Mouse (Mus musculus): ENCODE results near the gene Epb41l3. TPM values are rescaled to one million over a fixed set of nuclear protein-coding genes. Genes with fewer than 3 reads are reported as not detected.

The Epb41l3 gene
- polyA plus RNA-seq, 2 experiments: 3.1 to 5.6 TPM

DNA sequence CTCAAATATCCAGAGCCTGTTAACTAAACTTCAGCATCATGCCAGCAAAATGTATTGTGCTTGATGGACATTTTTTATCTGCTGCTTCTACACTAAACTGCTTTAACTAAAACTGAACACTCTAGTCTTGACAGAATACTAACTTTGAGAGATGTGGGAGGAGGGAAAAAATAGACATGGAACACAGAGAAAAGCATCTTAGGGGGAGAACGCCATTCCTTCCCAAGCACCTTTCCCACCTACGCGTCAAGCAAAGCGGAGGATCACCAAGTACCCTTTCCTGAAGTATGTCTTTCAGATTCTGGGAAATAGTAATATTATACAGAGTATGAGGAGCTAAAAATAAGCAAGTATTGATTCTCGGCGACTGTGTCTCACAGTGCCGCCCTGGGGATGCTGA is 15.7 kb upstream of the Epb41l3 start:
- TF ChIP-seq EP300 (IDR thresholded peaks at IDR 0.05; ENCODE audit: low read depth): no peak
- no peak for TF ChIP-seq CTCF (IDR thresholded peaks at IDR 0.05; ENCODE audit: low read depth)
- no peak overlapping the region for H3K4me2 ChIP-seq (ENCODE audit: low read depth)
- ATAC-seq (ENCODE audit: insufficient read depth): no peak
- H3K4me1 ChIP-seq (replicated peaks; ENCODE audit: control insufficient read depth in 2 of 2, insufficient read depth in 2 of 2, low read length in 1 of 2): no peaks in the 10 kb centered on the region
- no peaks in the 10 kb centered on the region for H3K27me3 ChIP-seq (ENCODE audit: control insufficient read depth, insufficient read depth, low read length)
- no peak overlapping the region for H3K4me3 ChIP-seq (ENCODE audit: insufficient read depth in 1 of 2, low read depth in 2 of 2, low read length in 2 of 2)
- no peak overlapping the region for H3K27ac ChIP-seq
- no peaks in the 10 kb centered on the region for H3K9me3 ChIP-seq (ENCODE audit: control insufficient read depth, low read length)
- 75% methylated on average over 7 of the region's 7 CpGs for WGBS (ENCODE audit: insufficient replicate concordance)
- H3K36me3 ChIP-seq (replicated peaks; ENCODE audit: control insufficient read depth, insufficient read depth, low read depth): no peaks in the 10 kb centered on the region
- no peak for DNase-seq (ENCODE audit: low read depth in 3 of 3, low spot score in 3 of 3)
- H3K9ac ChIP-seq (replicated peaks): no peak overlapping the region

GRCm38 (mm10) chr17:69060388-69060787 is 15.1 kb upstream of the Epb41l3 start:
- H3K4me2 ChIP-seq (ENCODE audit: low read depth): no peak overlapping the region
- ATAC-seq (ENCODE audit: insufficient read depth) (no peak), DNase-seq (ENCODE audit: low read depth in 3 of 3, low spot score in 3 of 3) (no peak)
- no peaks in the 10 kb centered on the region for H3K9me3 ChIP-seq (ENCODE audit: control insufficient read depth, low read length)
- no peak overlapping the region for H3K9ac ChIP-seq (replicated peaks)
- TF ChIP-seq CTCF (IDR thresholded peaks at IDR 0.05; ENCODE audit: low read depth): no peak
- TF ChIP-seq EP300 (IDR thresholded peaks at IDR 0.05; ENCODE audit: low read depth): no peak
- H3K27me3 ChIP-seq (ENCODE audit: control insufficient read depth, insufficient read depth, low read length): no peaks in the 10 kb centered on the region
- H3K4me3 ChIP-seq (ENCODE audit: insufficient read depth in 1 of 2, low read depth in 2 of 2, low read length in 2 of 2): no peak overlapping the region
- H3K27ac ChIP-seq: no peak overlapping the region
- no peaks in the 10 kb centered on the region for H3K4me1 ChIP-seq (replicated peaks; ENCODE audit: control insufficient read depth in 2 of 2, insufficient read depth in 2 of 2, low read length in 1 of 2)
- 67% methylated on average over 7 of the region's 7 CpGs for WGBS (ENCODE audit: insufficient replicate concordance)
- no peaks in the 10 kb centered on the region for H3K36me3 ChIP-seq (replicated peaks; ENCODE audit: control insufficient read depth, insufficient read depth, low read depth)

DNA sequence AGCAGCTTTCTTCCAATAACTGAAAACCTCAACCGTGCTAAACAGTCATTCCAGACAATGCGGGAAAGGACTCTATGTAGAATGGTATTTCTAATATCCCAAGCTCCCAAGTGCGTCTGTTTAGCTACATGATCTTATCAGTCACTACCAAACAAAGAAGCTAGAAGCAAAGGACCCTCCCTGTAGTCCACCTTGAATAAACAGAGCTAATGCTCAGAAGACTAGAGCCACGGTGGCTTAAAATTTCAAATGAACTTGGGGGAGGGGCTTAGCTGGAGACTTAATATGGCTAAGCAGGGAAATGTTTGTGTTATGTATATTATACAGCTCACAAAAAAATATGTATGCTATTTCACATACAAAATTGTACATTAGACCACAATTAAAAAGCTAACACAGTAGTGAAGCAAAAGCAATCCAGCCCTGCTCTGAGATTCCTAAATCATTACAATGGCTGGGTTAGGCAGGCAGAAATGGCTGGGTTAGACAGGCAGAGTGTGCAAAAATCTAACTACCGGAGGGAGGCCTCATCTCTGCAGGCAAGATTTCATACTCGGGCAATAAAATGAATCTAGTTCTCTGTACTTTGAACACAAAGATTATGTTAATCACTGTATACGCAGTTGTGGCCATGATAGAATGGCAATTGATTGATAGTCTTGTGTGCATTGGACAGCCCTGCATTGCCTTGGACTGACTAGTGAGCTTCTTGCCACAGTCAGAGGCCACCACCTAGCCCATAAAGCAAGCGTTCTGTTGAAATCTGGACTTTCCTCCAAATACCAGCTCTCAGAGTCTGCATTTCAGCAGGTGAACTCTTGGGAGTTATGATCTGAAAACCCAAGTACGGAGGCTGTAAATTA is 13.4 kb upstream of the Epb41l3 start:
- H3K36me3 ChIP-seq (replicated peaks; ENCODE audit: control insufficient read depth, insufficient read depth, low read depth): no peaks in the 10 kb centered on the region
- no peak overlapping the region for H3K27ac ChIP-seq
- no peak for TF ChIP-seq CTCF (IDR thresholded peaks at IDR 0.05; ENCODE audit: low read depth)
- no peak for TF ChIP-seq EP300 (IDR thresholded peaks at IDR 0.05; ENCODE audit: low read depth)
- H3K9ac ChIP-seq (replicated peaks): no peak overlapping the region
- DNase-seq (ENCODE audit: low read depth in 3 of 3, low spot score in 3 of 3) (no peak), ATAC-seq (ENCODE audit: insufficient read depth) (no peak)
- no peak overlapping the region for H3K4me3 ChIP-seq (ENCODE audit: insufficient read depth in 1 of 2, low read depth in 2 of 2, low read length in 2 of 2)
- WGBS (ENCODE audit: insufficient replicate concordance): 59% methylated on average over 9 of the region's 9 CpGs
- no peak overlapping the region for H3K4me2 ChIP-seq (ENCODE audit: low read depth)
- H3K27me3 ChIP-seq (ENCODE audit: control insufficient read depth, insufficient read depth, low read length): no peaks in the 10 kb centered on the region
- H3K4me1 ChIP-seq (replicated peaks; ENCODE audit: control insufficient read depth in 2 of 2, insufficient read depth in 2 of 2, low read length in 1 of 2): no peaks in the 10 kb centered on the region
- H3K9me3 ChIP-seq (ENCODE audit: control insufficient read depth, low read length): no peaks in the 10 kb centered on the region

- Histone ChIP-seq H3K4me3 (ENCODE audit: insufficient read depth in 1 of 2, low read depth in 2 of 2, low read length in 2 of 2) (no peak overlapping the region), H3K4me1 (replicated peaks; ENCODE audit: control insufficient read depth in 2 of 2, insufficient read depth in 2 of 2, low read length in 1 of 2) (no peaks in the 10 kb centered on the region), H3K4me2 (ENCODE audit: low read depth) (no peak overlapping the region), H3K27me3 (ENCODE audit: control insufficient read depth, insufficient read depth, low read length) (no peaks in the 10 kb centered on the region), H3K9ac (replicated peaks) (no peak overlapping the region), H3K36me3 (replicated peaks; ENCODE audit: control insufficient read depth, insufficient read depth, low read depth) (no peaks in the 10 kb centered on the region), H3K9me3 (ENCODE audit: control insufficient read depth, low read length) (no peaks in the 10 kb centered on the region), H3K27ac (no peak overlapping the region)
- DNase-seq (ENCODE audit: low read depth in 3 of 3, low spot score in 3 of 3) (no peak), ATAC-seq (ENCODE audit: insufficient read depth) (no peak)
- WGBS (ENCODE audit: insufficient replicate concordance): 43% methylated on average over 11 of the region's 11 CpGs
- no peak for TF ChIP-seq EP300 (IDR thresholded peaks at IDR 0.05; ENCODE audit: low read depth)
- TF ChIP-seq CTCF (IDR thresholded peaks at IDR 0.05; ENCODE audit: low read depth): no peak
These were observed 7.3 kb upstream of the Epb41l3 start for GRCm38 (mm10) chr17:69067937-69068739.

GRCm38 (mm10) chr17:69074095-69074494 is 1.4 kb upstream of the Epb41l3 start:
- Histone ChIP-seq H3K27me3 (ENCODE audit: control insufficient read depth, insufficient read depth, low read length) (peaks cover 16% of the 10 kb centered on the region), H3K4me2 (ENCODE audit: low read depth) (no peak overlapping the region), H3K27ac (no peak overlapping the region), H3K4me1 (replicated peaks; ENCODE audit: control insufficient read depth in 2 of 2, insufficient read depth in 2 of 2, low read length in 1 of 2) (no peaks in the 10 kb centered on the region), H3K9me3 (ENCODE audit: control insufficient read depth, low read length) (no peaks in the 10 kb centered on the region), H3K36me3 (replicated peaks; ENCODE audit: control insufficient read depth, insufficient read depth, low read depth) (no peaks in the 10 kb centered on the region), H3K9ac (replicated peaks) (no peak overlapping the region), H3K4me3 (ENCODE audit: insufficient read depth in 1 of 2, low read depth in 2 of 2, low read length in 2 of 2) (no peak overlapping the region)
- 63% methylated on average over 4 of the region's 4 CpGs for WGBS (ENCODE audit: insufficient replicate concordance)
- no peak for TF ChIP-seq EP300 (IDR thresholded peaks at IDR 0.05; ENCODE audit: low read depth)
- no peak for TF ChIP-seq CTCF (IDR thresholded peaks at IDR 0.05; ENCODE audit: low read depth)
- ATAC-seq (ENCODE audit: insufficient read depth) (no peak), DNase-seq (ENCODE audit: low read depth in 3 of 3, low spot score in 3 of 3) (no peak)
